Mouse (Mus musculus) MEL (cell line): ENCODE measurements around the gene Fbxl21.

Experiments used
- CTCF ChIP-seq, 3 experiments: IDR thresholded peaks in 2 of 3; conservative IDR thresholded peaks in 1 of 3; 2 replicates each; pipeline ENCODE4 v1.5.1; 2011 to 2012; ENCODE audit warnings: low read length in 3 of 3, low read depth in 2 of 3, mild to moderate bottlenecking in 2 of 3, improper control_type of control experiment in 1 of 3, inconsistent platforms in 1 of 3, mixed read lengths in 1 of 3, moderate library complexity in 1 of 3; ENCODE audit not compliant: control insufficient read depth in 1 of 3, insufficient read depth in 1 of 3, poor library complexity in 1 of 3, severe bottlenecking in 1 of 3
- EP300 ChIP-seq, 2 experiments: IDR thresholded peaks; 2 replicates each; pipeline ENCODE4 v1.6.1; 2011; ENCODE audit warnings: improper control_type of control experiment in 2 of 2, low read length in 2 of 2, low read depth in 1 of 2, mild to moderate bottlenecking in 1 of 2
- HCFC1 ChIP-seq: IDR thresholded peaks from 2 replicates; pipeline ENCODE4 v1.6.1; 2012; ENCODE audit warnings: low read depth, mild to moderate bottlenecking, inconsistent platforms, low read length, improper control_type of control experiment, moderate library complexity
- KAT2A ChIP-seq: conservative IDR thresholded peaks from 2 replicates; pipeline ENCODE4 v1.6.1; 2012; ENCODE audit warnings: low read depth, low read length, improper control_type of control experiment, inconsistent platforms
- MAX ChIP-seq: IDR thresholded peaks from 2 replicates; pipeline ENCODE4 v1.6.1; 2011; ENCODE audit warnings: low read length, improper control_type of control experiment
- RCOR1 ChIP-seq: IDR thresholded peaks from 2 replicates; pipeline ENCODE4 v1.6.1; 2012; ENCODE audit warnings: low read depth, mild to moderate bottlenecking, inconsistent platforms, low read length, improper control_type of control experiment
- TAL1 ChIP-seq: IDR thresholded peaks from 2 replicates; pipeline ENCODE4 v1.6.1; 2012; ENCODE audit warnings: mild to moderate bottlenecking, inconsistent platforms, low read length, moderate library complexity, mixed read lengths
- TCF12 ChIP-seq: IDR thresholded peaks from 2 replicates; pipeline ENCODE4 v1.6.1; 2014; ENCODE audit warnings: low read depth, mild to moderate bottlenecking, inconsistent platforms, low read length, improper control_type of control experiment, moderate library complexity
- USF1 ChIP-seq: IDR thresholded peaks from 2 replicates; pipeline ENCODE4 v1.6.1; 2014; ENCODE audit warnings: low read depth, mild to moderate bottlenecking, inconsistent platforms, low read length, improper control_type of control experiment, moderate library complexity
- ZC3H11A ChIP-seq: IDR thresholded peaks from 2 replicates; pipeline ENCODE4 v1.6.1; 2012; ENCODE audit warnings: low read depth, mild to moderate bottlenecking, inconsistent platforms, low read length, improper control_type of control experiment
- ZKSCAN1 ChIP-seq: IDR thresholded peaks from 2 replicates; pipeline ENCODE4 v1.6.1; 2012; ENCODE audit warnings: low read depth, mild to moderate bottlenecking, inconsistent platforms, low read length, improper control_type of control experiment, moderate library complexity

DNA sequence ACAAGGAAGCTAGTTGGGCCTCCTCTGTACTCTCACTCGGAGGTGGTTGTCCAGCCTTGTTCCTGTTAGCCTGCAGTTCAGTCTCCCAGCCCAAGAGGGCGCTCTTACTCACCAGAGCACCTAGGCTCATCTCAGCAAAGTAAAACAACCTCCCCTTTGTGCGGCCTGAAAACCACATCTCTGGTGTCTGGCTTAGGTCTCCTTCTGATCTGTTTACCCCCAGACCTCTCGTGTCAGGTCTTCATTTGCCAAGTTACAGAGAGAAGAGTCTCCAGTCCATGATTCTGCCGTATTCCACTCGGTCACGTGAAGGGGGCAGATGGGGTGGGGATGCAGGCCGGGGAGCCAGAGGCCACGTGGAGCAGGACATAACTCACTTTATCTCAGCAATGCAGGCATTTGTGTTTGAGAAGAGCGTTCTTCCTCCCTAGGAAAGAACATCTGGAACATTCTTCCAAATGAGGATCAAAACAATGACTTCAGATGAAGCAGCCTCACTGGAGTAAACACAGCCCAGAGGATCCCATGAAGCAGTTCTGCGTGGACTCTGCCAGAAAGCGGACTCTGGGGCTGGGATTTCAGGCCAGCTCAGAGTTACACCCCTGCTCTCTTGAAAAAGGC is 53.5 kb downstream of the Fbxl21 start:
- TF ChIP-seq CTCF (IDR thresholded peaks at IDR 0.05 in 2 of 3, conservative IDR thresholded peaks at IDR 0.05 in 1 of 3; ENCODE audit: control insufficient read depth in 1 of 3, insufficient read depth in 1 of 3, low read depth in 2 of 3, low read length in 3 of 3, poor library complexity in 1 of 3, severe bottlenecking in 1 of 3) (peak; percentile 1 to 24 (median 18); a peak in 3 of 6 replicates), KAT2A (no peak), TCF12 (no peak), ZC3H11A (no peak), TAL1 (no peak), USF1 (no peak), EP300 (IDR thresholded peaks at IDR 0.05; ENCODE audit: low read depth in 1 of 2, low read length in 2 of 2) (no peak), HCFC1 (no peak), RCOR1 (no peak), MAX (no peak), ZKSCAN1 (no peak)
